Mouse (Mus musculus) effector memory CD4-positive, alpha-beta T cell, adult 5 months (primary cell): Measurements from ENCODE around the gene Nampt. TPM values are rescaled to one million over a fixed set of nuclear protein-coding genes. Genes with fewer than 3 reads are reported as not detected.

Experiments used
- polyA plus RNA-seq: library from polyadenylated mRNA; unstranded; fragments of 100-300 nt; shearing (Covaris generic); gene quantifications from one replicate; pipeline ENCODE4 v1.2.1, GENCODE M21; 2017

Gene Nampt
- polyA plus RNA-seq = 29.4 TPM

DNA sequence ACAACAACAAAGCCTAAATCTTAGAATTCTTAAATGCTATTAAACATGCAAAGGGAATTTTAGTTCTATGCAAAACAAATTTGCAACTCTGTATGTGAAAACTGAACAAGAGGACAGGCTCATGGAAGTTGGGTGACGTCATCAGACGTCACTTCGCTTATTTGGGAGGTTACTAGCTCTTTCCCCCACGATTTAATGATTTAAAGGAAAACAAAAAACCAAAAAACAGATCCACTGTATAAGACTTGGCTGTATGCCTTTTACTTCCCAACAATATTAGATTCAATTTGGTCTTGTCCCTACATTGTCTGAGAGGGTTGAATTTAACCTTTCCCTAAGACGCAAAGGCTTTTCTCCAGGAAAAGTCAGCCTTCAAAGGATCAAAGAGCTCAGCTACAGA, at the start of gene Nampt:
Gene Nampt, plus strand, starts transcription at position 130 of the 400 bp plus-strand sequence.

Other genes starting within 250 kb of the Nampt start
- gene Sypl, start 134.3 kb downstream of the Nampt start, polyA plus RNA-seq = 41.9 TPM